Mouse (Mus musculus) urinary bladder, postnatal 14 days (tissue): ENCODE results near the gene Bbx.

Experiments
- DNase-seq: peaks from one replicate; pipeline ENCODE4 v3.0.0; 2021; ENCODE audit warnings: low spot score

Gene Bbx

GRCm38 (mm10) chr16:50228833-50229232, 203.4 kb downstream of the Bbx start:
- DNase-seq = no peak

- no peak for DNase-seq
These were observed 205.9 kb downstream of the Bbx start for GRCm38 (mm10) chr16:50226274-50226673.

GRCm38 (mm10) chr16:50224946-50225345, 207.2 kb downstream of the Bbx start:
- DNase-seq = no peak

GRCm38 (mm10) chr16:50220734-50221501, 211.3 kb downstream of the Bbx start:
- DNase-seq = peak; percentile 31

GRCm38 (mm10) chr16:50217084-50217483, 215.1 kb downstream of the Bbx start:
- DNase-seq = no peak

- no peak for DNase-seq
These were observed 220.5 kb downstream of the Bbx start for GRCm38 (mm10) chr16:50211727-50212126.

- no peak for DNase-seq
These were observed 221.0 kb downstream of the Bbx start for GRCm38 (mm10) chr16:50211231-50211630.

- no peak for DNase-seq
These were observed 221.4 kb downstream of the Bbx start for GRCm38 (mm10) chr16:50210742-50211141.

- no peak for DNase-seq
These were observed 227.2 kb downstream of the Bbx start for GRCm38 (mm10) chr16:50204944-50205343.

- peak; percentile 17 for DNase-seq
These were observed 230.5 kb downstream of the Bbx start for GRCm38 (mm10) chr16:50201546-50202151.

- DNase-seq = no peak
These were observed 232.0 kb downstream of the Bbx start for GRCm38 (mm10) chr16:50200214-50200613.

GRCm38 (mm10) chr16:50196118-50196517, 236.1 kb downstream of the Bbx start:
- DNase-seq = no peak

GRCm38 (mm10) chr16:50192626-50193025, 239.6 kb downstream of the Bbx start:
- DNase-seq = no peak

- DNase-seq = no peak
These were observed 243.1 kb downstream of the Bbx start for GRCm38 (mm10) chr16:50189108-50189507.

- DNase-seq = no peak
These were observed 245.6 kb downstream of the Bbx start for GRCm38 (mm10) chr16:50186604-50187003.

GRCm38 (mm10) chr16:50185041-50185440, 247.1 kb downstream of the Bbx start:
- peak; percentile 60 for DNase-seq

GRCm38 (mm10) chr16:50182988-50183387, 249.2 kb downstream of the Bbx start:
- no peak for DNase-seq

GRCm38 (mm10) chr16:50182561-50182960, 249.6 kb downstream of the Bbx start:
- DNase-seq = no peak

- DNase-seq = no peak
These were observed 259.4 kb downstream of the Bbx start for GRCm38 (mm10) chr16:50172760-50173159.

GRCm38 (mm10) chr16:50170812-50171211, 261.4 kb downstream of the Bbx start:
- DNase-seq = no peak

GRCm38 (mm10) chr16:50167983-50168299, 264.2 kb downstream of the Bbx start:
- DNase-seq = no peak

GRCm38 (mm10) chr16:50167231-50167982, 264.8 kb downstream of the Bbx start:
- DNase-seq = no peak
